Mouse (Mus musculus): Measurements from ENCODE around the gene Zpbp2. TPM values are rescaled to one million over a fixed set of nuclear protein-coding genes. Genes with fewer than 3 reads are reported as not detected.

The Zpbp2 gene
- total and polyA plus RNA-seq, 2 experiments from 2014 or later = not detected

GRCm38 (mm10) chr11:98545711-98546231 lies 5.1 kb upstream of the Zpbp2 start, which contains the start of gene Ikzf3:
Gene Ikzf3, minus strand, starts transcription at chr11:98546031.
- Histone ChIP-seq H3K9ac (no peak within 1 kb of the TSS), H3K4me2 (ENCODE audit: low read depth) (peak within 1 kb of the TSS; percentile 84), H3K4me3 (ENCODE audit: low read depth, low read length) (peak within 1 kb of the TSS; percentile 41), H3K27ac (ENCODE audit: low read depth, low read length) (no peak within 1 kb of the TSS), H3K27me3 (ENCODE audit: insufficient read depth, low read length) (peaks cover 69% of the 10 kb centered on the region), H3K4me1 (ENCODE audit: insufficient read depth) (0 out of 2 replicates have a peak, but pooled peaks cover 2% of the 10 kb centered on the region), H3K9me3 (ENCODE audit: low read length) (no peaks in the 10 kb centered on the region), H3K36me3 (ENCODE audit: insufficient read depth) (no peaks in the 10 kb centered on the region)
- WGBS = 3% methylated on average over 58 of the region's 58 CpGs
- no peak for TF ChIP-seq CTCF (IDR thresholded peaks at IDR 0.05; ENCODE audit: low read depth)
- ATAC-seq (no peak), DNase-seq (peak; percentile 26)

GRCm38 (mm10) chr11:98546529-98547307 lies 4.2 kb upstream of the Zpbp2 start:
- 46% methylated on average over 12 of the region's 12 CpGs for WGBS
- Histone ChIP-seq H3K4me1 (ENCODE audit: insufficient read depth) (0 out of 2 replicates have a peak, but pooled peaks cover 2% of the 10 kb centered on the region), H3K27me3 (ENCODE audit: insufficient read depth, low read length) (peaks cover 69% of the 10 kb centered on the region), H3K4me2 (ENCODE audit: low read depth) (no peak overlapping the region), H3K4me3 (ENCODE audit: low read depth, low read length) (no peak overlapping the region; the same call in 1 of the 2 replicates), H3K36me3 (ENCODE audit: insufficient read depth) (no peaks in the 10 kb centered on the region), H3K9me3 (ENCODE audit: low read length) (no peaks in the 10 kb centered on the region), H3K9ac (no peak overlapping the region), H3K27ac (ENCODE audit: low read depth, low read length) (no peak overlapping the region)
- no peak for ATAC-seq
- no peak for DNase-seq
- no peak for TF ChIP-seq CTCF (IDR thresholded peaks at IDR 0.05; ENCODE audit: low read depth)

- H3K27ac ChIP-seq (ENCODE audit: low read depth, low read length) = no peak overlapping the region
- no peak overlapping the region for H3K4me3 ChIP-seq (ENCODE audit: low read depth, low read length)
- no peaks in the 10 kb centered on the region for H3K9me3 ChIP-seq (ENCODE audit: low read length)
- peaks cover 68% of the 10 kb centered on the region for H3K27me3 ChIP-seq (ENCODE audit: insufficient read depth, low read length)
- TF ChIP-seq CTCF (IDR thresholded peaks at IDR 0.05; ENCODE audit: low read depth) = no peak
- no peak for ATAC-seq
- H3K4me2 ChIP-seq (ENCODE audit: low read depth) = no peak overlapping the region
- H3K9ac ChIP-seq = no peak overlapping the region
- no peaks in the 10 kb centered on the region for H3K36me3 ChIP-seq (ENCODE audit: insufficient read depth)
- H3K4me1 ChIP-seq (ENCODE audit: insufficient read depth) = 0 out of 2 replicates have a peak, but pooled peaks cover 2% of the 10 kb centered on the region
- no peak for DNase-seq
- 66% methylated on average over 3 of the region's 3 CpGs for WGBS
Measured at GRCm38 (mm10) chr11:98547308-98547693, 3.6 kb upstream of the Zpbp2 start.

DNA sequence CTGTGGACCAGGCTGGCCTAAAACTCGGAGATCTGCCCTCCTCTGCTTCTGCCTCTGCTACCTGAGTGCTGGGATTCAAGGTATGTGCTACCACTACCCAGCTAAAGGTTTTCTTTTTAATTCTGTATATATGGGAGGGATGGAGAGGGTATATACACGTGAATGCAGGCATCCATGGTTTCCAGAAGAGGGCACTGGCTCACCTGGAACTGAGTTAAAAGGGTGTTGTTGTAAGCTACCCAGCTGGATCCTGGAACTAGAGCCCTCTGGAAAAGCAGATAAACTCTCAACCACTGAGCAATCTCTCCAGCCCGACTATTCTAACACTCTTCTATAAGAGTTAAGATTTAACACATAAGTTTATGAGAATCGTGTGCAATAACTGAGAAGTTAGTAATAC lies 1.5 kb upstream of the Zpbp2 start:
- WGBS = 74% methylated on average over 4 of the region's 4 CpGs
- no peak overlapping the region for H3K4me3 ChIP-seq (ENCODE audit: low read depth, low read length)
- ATAC-seq = no peak
- no peaks in the 10 kb centered on the region for H3K9me3 ChIP-seq (ENCODE audit: low read length)
- H3K27ac ChIP-seq (ENCODE audit: low read depth, low read length) = no peak overlapping the region
- DNase-seq = no peak
- TF ChIP-seq CTCF (IDR thresholded peaks at IDR 0.05; ENCODE audit: low read depth) = no peak
- H3K4me1 ChIP-seq (ENCODE audit: insufficient read depth) = 0 out of 2 replicates have a peak, but pooled peaks cover 2% of the 10 kb centered on the region
- H3K9ac ChIP-seq = no peak overlapping the region
- no peak overlapping the region for H3K4me2 ChIP-seq (ENCODE audit: low read depth)
- peaks cover 50% of the 10 kb centered on the region for H3K27me3 ChIP-seq (ENCODE audit: insufficient read depth, low read length)
- no peaks in the 10 kb centered on the region for H3K36me3 ChIP-seq (ENCODE audit: insufficient read depth)

- TF ChIP-seq CTCF (IDR thresholded peaks at IDR 0.05; ENCODE audit: low read depth) = 0 out of 2 replicates have a peak, but pooled peaks have one; percentile 3
- H3K27ac ChIP-seq (ENCODE audit: low read depth, low read length) = peak overlapping the region; percentile 84
- peak overlapping the region; percentile 58 for H3K4me2 ChIP-seq (ENCODE audit: low read depth)
- peak overlapping the region; percentile 88 for H3K9ac ChIP-seq
- H3K4me1 ChIP-seq (ENCODE audit: insufficient read depth) = no peaks in the 10 kb centered on the region
- H3K27me3 ChIP-seq (ENCODE audit: insufficient read depth, low read length) = peaks cover 46% of the 10 kb centered on the region
- DNase-seq (no peak), ATAC-seq (no peak)
- 22% methylated on average over 20 of the region's 20 CpGs for WGBS
- H3K36me3 ChIP-seq (ENCODE audit: insufficient read depth) = no peaks in the 10 kb centered on the region
- no peaks in the 10 kb centered on the region for H3K9me3 ChIP-seq (ENCODE audit: low read length)
- H3K4me3 ChIP-seq (ENCODE audit: low read depth, low read length) = peak overlapping the region; percentile 63
Measured at GRCm38 (mm10) chr11:98550311-98550974, 454 bp upstream of the Zpbp2 start.

DNA sequence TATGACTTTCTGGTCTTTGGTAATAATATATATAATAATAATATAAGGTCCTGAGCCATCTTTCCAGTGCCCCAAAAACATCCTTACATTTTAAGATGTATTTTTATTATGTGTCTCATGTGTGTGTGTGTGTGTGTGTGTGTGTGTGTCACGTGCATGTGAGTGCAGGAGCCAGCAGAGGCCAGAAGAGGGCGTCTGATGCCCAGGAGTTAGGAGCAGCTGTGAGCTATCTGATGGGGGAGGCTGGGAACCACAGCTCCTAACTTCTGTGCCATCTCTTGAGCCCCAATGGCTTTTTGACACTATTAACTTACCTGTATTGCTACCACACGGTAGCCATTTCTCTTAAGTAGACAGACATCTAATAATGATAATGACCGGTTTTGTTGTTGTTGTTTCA lies 3.1 kb downstream of the Zpbp2 start:
- H3K4me1 ChIP-seq (ENCODE audit: insufficient read depth) = no peaks in the 10 kb centered on the region
- H3K4me3 ChIP-seq (ENCODE audit: low read depth, low read length) = no peak overlapping the region
- no peaks in the 10 kb centered on the region for H3K36me3 ChIP-seq (ENCODE audit: insufficient read depth)
- 93% methylated on average over 4 of the region's 4 CpGs for WGBS
- ATAC-seq (no peak), DNase-seq (no peak)
- peaks cover 15% of the 10 kb centered on the region for H3K27me3 ChIP-seq (ENCODE audit: insufficient read depth, low read length)
- H3K4me2 ChIP-seq (ENCODE audit: low read depth) = no peak overlapping the region
- H3K27ac ChIP-seq (ENCODE audit: low read depth, low read length) = no peak overlapping the region
- H3K9ac ChIP-seq = no peak overlapping the region
- no peak for TF ChIP-seq CTCF (IDR thresholded peaks at IDR 0.05; ENCODE audit: low read depth)
- no peaks in the 10 kb centered on the region for H3K9me3 ChIP-seq (ENCODE audit: low read length)
